Mouse (Mus musculus): ENCODE measurements around the gene Taf1b. TPM values are rescaled to one million over a fixed set of nuclear protein-coding genes. Genes with fewer than 3 reads are reported as not detected.
A peak's percentile ranks its signal among the peaks of the same experiment; 100 is the strongest.
"Not testable (repeated sequence)": the region's sequence is repeated elsewhere in the genome, so short reads cannot be mapped to it uniquely, and the experiment has no call there.

Gene Taf1b
- polyA plus RNA-seq, 1 experiment from 2014 or later = 6.9 TPM

- DNase-seq = no peak
- Histone ChIP-seq H3K4me3 (ENCODE audit: low read depth, low read length) (no peak overlapping the region), H3K4me1 (ENCODE audit: insufficient read depth) (no peaks in the 10 kb centered on the region), H3K4me2 (ENCODE audit: low read depth, low read length) (no peak overlapping the region), H3K27ac (ENCODE audit: low read depth) (no peak overlapping the region), H3K9me3 (ENCODE audit: low read length) (no peaks in the 10 kb centered on the region), H3K9ac (replicated peaks) (no peak overlapping the region), H3K36me3 (replicated peaks; ENCODE audit: insufficient read depth, low read length) (no peaks in the 10 kb centered on the region), H3K27me3 (ENCODE audit: insufficient read depth, low read length) (no peaks in the 10 kb centered on the region)
- ATAC-seq = no peak
- TF ChIP-seq CTCF (IDR thresholded peaks at IDR 0.05; ENCODE audit: low read depth) = no peak
- TF ChIP-seq EP300 (IDR thresholded peaks at IDR 0.05; ENCODE audit: low read depth) = no peak
- WGBS (ENCODE audit: insufficient replicate concordance) = 63% methylated on average over 3 of the region's 3 CpGs
Measured at GRCm38 (mm10) chr12:24473221-24473620, 24.9 kb upstream of the Taf1b start.

DNA sequence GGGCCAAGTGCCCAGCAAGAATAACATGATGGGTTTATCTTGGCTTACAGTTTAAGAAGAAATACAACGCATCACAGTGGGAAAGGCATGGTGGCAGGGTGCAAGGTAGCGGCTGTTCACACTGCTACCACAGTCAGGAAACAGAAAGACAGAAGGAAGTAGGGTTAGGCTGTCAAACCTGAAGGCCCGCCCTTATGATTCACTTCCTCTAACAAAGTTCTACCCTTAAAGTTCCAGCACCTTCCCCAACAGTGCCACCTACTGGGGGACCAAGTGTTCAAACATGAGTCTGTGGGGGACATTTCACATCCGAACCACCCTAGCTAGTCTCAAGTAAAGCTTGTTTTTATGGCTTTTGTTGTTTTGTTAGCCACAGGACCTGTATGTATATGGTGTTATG is 13.2 kb upstream of the Taf1b start:
- Histone ChIP-seq H3K9ac (replicated peaks) (no peak overlapping the region), H3K27me3 (ENCODE audit: insufficient read depth, low read length) (no peaks in the 10 kb centered on the region), H3K4me2 (ENCODE audit: low read depth, low read length) (no peak overlapping the region), H3K9me3 (ENCODE audit: low read length) (peaks cover 7% of the 10 kb centered on the region), H3K4me1 (ENCODE audit: insufficient read depth) (no peaks in the 10 kb centered on the region), H3K27ac (ENCODE audit: low read depth) (no peak overlapping the region), H3K4me3 (ENCODE audit: low read depth, low read length) (no peak overlapping the region), H3K36me3 (replicated peaks; ENCODE audit: insufficient read depth, low read length) (no peaks in the 10 kb centered on the region)
- DNase-seq (no peak), ATAC-seq (no peak)
- TF ChIP-seq CTCF (IDR thresholded peaks at IDR 0.05; ENCODE audit: low read depth) (no peak), EP300 (IDR thresholded peaks at IDR 0.05; ENCODE audit: low read depth) (no peak)
- WGBS (ENCODE audit: insufficient replicate concordance) = 80% methylated on average over 4 of the region's 4 CpGs

- no peak for ATAC-seq
- DNase-seq = no peak
- 57% methylated on average over 1 of the region's 1 CpGs for WGBS (ENCODE audit: insufficient replicate concordance)
- Histone ChIP-seq H3K36me3 (replicated peaks; ENCODE audit: insufficient read depth, low read length) (no peaks in the 10 kb centered on the region), H3K9me3 (ENCODE audit: low read length) (peaks cover 7% of the 10 kb centered on the region), H3K27ac (ENCODE audit: low read depth) (no peak overlapping the region), H3K4me2 (ENCODE audit: low read depth, low read length) (no peak overlapping the region), H3K4me1 (ENCODE audit: insufficient read depth) (no peaks in the 10 kb centered on the region), H3K27me3 (ENCODE audit: insufficient read depth, low read length) (no peaks in the 10 kb centered on the region), H3K4me3 (ENCODE audit: low read depth, low read length) (no peak overlapping the region), H3K9ac (replicated peaks) (no peak overlapping the region)
- TF ChIP-seq EP300 (IDR thresholded peaks at IDR 0.05; ENCODE audit: low read depth) = no peak
- no peak for TF ChIP-seq CTCF (IDR thresholded peaks at IDR 0.05; ENCODE audit: low read depth)
Measured at GRCm38 (mm10) chr12:24486882-24487281, 11.3 kb upstream of the Taf1b start.

GRCm38 (mm10) chr12:24492507-24492906 is 5.7 kb upstream of the Taf1b start:
- H3K9me3 ChIP-seq (ENCODE audit: low read length); H3K4me3 ChIP-seq (ENCODE audit: low read depth, low read length); H3K27ac ChIP-seq (ENCODE audit: low read depth); H3K4me1 ChIP-seq (ENCODE audit: insufficient read depth); H3K27me3 ChIP-seq (ENCODE audit: insufficient read depth, low read length); H3K4me2 ChIP-seq (ENCODE audit: low read depth, low read length); H3K9ac ChIP-seq (replicated peaks); H3K36me3 ChIP-seq (replicated peaks; ENCODE audit: insufficient read depth, low read length); DNase-seq; ATAC-seq: not testable (repeated sequence)
- 69% methylated on average over 3 of the region's 3 CpGs for WGBS (ENCODE audit: insufficient replicate concordance)

DNA sequence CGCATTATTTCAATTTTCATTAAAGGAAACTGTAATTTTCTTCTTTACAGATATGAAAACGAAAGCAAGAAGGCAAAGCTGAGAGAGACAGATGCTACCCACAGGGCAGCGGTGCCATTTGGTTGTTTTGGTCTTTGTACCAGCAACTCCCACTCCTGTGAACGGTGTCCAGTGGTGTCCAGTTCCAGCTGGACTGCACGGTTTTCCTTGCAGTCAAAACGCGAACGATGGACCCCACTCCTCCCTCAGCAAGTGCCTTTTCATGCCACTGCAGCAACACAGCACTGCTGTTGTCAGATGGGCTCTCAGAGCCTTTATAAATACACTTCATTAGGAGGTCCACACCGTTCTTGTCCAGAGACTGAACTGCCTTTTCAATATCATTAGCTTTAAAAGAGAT is 5.1 kb upstream of the Taf1b start:
- Histone ChIP-seq H3K9ac (replicated peaks) (no peak overlapping the region), H3K9me3 (ENCODE audit: low read length) (no peaks in the 10 kb centered on the region), H3K4me2 (ENCODE audit: low read depth, low read length) (peak overlapping the region; percentile 55), H3K36me3 (replicated peaks; ENCODE audit: insufficient read depth, low read length) (no peaks in the 10 kb centered on the region), H3K4me1 (ENCODE audit: insufficient read depth) (peaks cover 2% of the 10 kb centered on the region; the same call in 1 of the 2 replicates), H3K27me3 (ENCODE audit: insufficient read depth, low read length) (no peaks in the 10 kb centered on the region), H3K4me3 (ENCODE audit: low read depth, low read length) (peak overlapping the region; percentile 22), H3K27ac (ENCODE audit: low read depth) (0 out of 2 replicates have a peak overlapping the region, but pooled peaks have one; percentile 44)
- no peak for ATAC-seq
- 67% methylated on average over 9 of the region's 9 CpGs for WGBS (ENCODE audit: insufficient replicate concordance)
- TF ChIP-seq CTCF (IDR thresholded peaks at IDR 0.05; ENCODE audit: low read depth) = no peak
- TF ChIP-seq EP300 (IDR thresholded peaks at IDR 0.05; ENCODE audit: low read depth) = no peak
- DNase-seq = no peak

DNA sequence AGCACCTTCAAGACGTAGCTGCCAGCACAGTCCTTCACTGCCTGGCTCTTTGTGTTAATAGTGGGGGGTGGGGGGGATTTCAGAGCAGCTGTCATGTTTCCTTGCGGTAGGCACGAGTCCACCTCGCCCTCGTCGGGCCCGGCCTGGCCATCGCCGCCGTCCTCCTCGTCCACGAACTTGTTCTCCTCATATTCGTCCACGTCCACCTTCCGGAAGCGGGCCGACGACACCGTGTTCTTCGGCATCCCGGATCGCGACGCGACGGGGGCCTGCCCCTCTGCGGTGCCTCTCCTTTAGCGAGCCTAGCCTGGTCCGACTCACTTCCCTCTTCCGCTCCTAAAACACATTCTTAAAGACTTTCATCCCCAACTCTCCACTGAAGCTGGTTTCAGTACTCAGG is 4.7 kb upstream of the Taf1b start:
- Histone ChIP-seq H3K9ac (replicated peaks) (no peak overlapping the region), H3K4me3 (ENCODE audit: low read depth, low read length) (peak overlapping the region; percentile 22), H3K36me3 (replicated peaks; ENCODE audit: insufficient read depth, low read length) (no peaks in the 10 kb centered on the region), H3K9me3 (ENCODE audit: low read length) (no peaks in the 10 kb centered on the region), H3K27ac (ENCODE audit: low read depth) (0 out of 2 replicates have a peak overlapping the region, but pooled peaks have one; percentile 44), H3K4me2 (ENCODE audit: low read depth, low read length) (peak overlapping the region; percentile 55), H3K4me1 (ENCODE audit: insufficient read depth) (peaks cover 2% of the 10 kb centered on the region; the same call in 1 of the 2 replicates), H3K27me3 (ENCODE audit: insufficient read depth, low read length) (no peaks in the 10 kb centered on the region)
- 52% methylated on average over 30 of the region's 30 CpGs for WGBS (ENCODE audit: insufficient replicate concordance)
- TF ChIP-seq EP300 (IDR thresholded peaks at IDR 0.05; ENCODE audit: low read depth) (no peak), CTCF (IDR thresholded peaks at IDR 0.05; ENCODE audit: low read depth) (no peak)
- ATAC-seq (no peak), DNase-seq (no peak)

DNA sequence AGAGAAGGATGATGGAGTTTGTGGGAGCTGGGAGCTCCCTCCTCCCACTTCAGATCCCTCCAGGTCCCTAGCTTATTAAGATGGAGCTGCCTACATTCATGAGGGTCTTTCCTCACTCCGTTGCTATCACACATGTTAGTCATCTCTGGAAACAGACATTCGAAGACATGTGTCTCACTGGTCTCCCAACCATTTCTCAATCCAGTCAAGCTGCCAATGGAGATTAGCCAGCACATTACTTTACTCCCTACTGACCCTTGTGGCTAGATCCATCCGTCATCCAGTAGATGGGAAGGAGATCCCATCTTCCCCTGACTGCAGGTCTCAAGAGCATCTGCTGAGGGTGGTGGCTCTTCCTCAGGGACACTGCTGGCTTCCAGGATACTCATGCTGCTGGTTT is 3.4 kb upstream of the Taf1b start:
- not testable (repeated sequence) for H3K4me2 ChIP-seq (ENCODE audit: low read depth, low read length); H3K9ac ChIP-seq (replicated peaks); H3K4me1 ChIP-seq (ENCODE audit: insufficient read depth); H3K9me3 ChIP-seq (ENCODE audit: low read length); DNase-seq; H3K27ac ChIP-seq (ENCODE audit: low read depth); H3K27me3 ChIP-seq (ENCODE audit: insufficient read depth, low read length); H3K4me3 ChIP-seq (ENCODE audit: low read depth, low read length); H3K36me3 ChIP-seq (replicated peaks; ENCODE audit: insufficient read depth, low read length); ATAC-seq
- 78% methylated on average over 2 of the region's 3 CpGs for WGBS (ENCODE audit: insufficient replicate concordance)

DNA sequence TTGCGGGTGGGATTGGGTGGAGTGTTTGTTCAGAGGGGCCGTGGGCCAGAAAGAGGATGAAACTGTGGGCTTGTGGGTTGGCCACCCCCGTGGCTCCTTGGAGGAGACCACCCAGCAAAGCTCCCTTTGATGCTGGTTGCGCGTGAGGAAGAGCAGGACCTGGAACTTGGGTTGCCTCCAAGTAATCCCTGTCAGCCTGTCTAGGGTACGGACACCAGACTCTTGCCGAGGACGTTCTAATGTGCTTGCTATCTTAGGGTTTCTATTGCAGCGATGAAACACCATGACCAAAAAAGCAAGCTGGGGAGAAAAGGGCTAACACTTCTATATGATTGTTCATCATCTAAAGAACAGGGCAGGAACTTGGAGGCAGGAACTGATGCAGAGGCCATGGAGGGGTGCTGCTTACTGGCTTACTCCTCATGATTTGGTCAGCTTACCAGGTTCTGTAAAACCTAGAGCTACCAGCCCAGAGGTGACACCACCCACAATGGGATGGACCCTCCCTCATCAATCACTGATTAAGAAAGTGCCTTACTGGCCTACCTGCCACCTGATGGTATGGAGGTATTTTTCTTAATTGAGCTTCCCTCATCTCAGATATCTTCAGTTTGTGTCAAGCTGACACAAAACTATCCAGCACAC is 804 bp downstream of the Taf1b start:
- not testable (repeated sequence) for H3K27me3 ChIP-seq (ENCODE audit: insufficient read depth, low read length); H3K4me1 ChIP-seq (ENCODE audit: insufficient read depth); H3K36me3 ChIP-seq (replicated peaks; ENCODE audit: insufficient read depth, low read length); DNase-seq; H3K9me3 ChIP-seq (ENCODE audit: low read length)
- peak overlapping the region; percentile 66 for H3K4me2 ChIP-seq (ENCODE audit: low read depth, low read length)
- whole genome bisulfite sequencing (ENCODE audit: insufficient replicate concordance) = 3% methylated on average over 8 of the region's 9 CpGs
- peak; percentile 40; the same call in 1 of the 2 replicates for ATAC-seq
- peak overlapping the region; percentile 77 for H3K4me3 ChIP-seq (ENCODE audit: low read depth, low read length)
- peak overlapping the region; percentile 64; the same call in 1 of the 2 replicates for H3K27ac ChIP-seq (ENCODE audit: low read depth)
- H3K9ac ChIP-seq (replicated peaks) = peak overlapping the region; percentile 78

Data from liver, postnatal 0 days (tissue).